Mouse (Mus musculus) large intestine, adult 2 months (tissue): Measurements from ENCODE around the gene Lipt1. TPM values are rescaled to one million over a fixed set of nuclear protein-coding genes. Genes with fewer than 3 reads are reported as not detected.

Experiments
- DNase-seq: peaks from one replicate; pipeline ENCODE4 v3.0.0-alpha.2; 2012; ENCODE audit warnings: low read depth, low spot score
- WGBS: fragments of 180-500 bp; shearing (Covaris S2); methylation state at CpG from one replicate; pipeline ENCODE4 v1.1.7; 2018; 5-methylcytosine and 5-hydroxymethylcytosine counted together
- polyA plus RNA-seq: library from polyadenylated mRNA; depleted of rRNA; stranded (reverse); fragments of >200 nt; gene quantifications from 2 replicates; pipeline ENCODE4 v1.2.3, GENCODE M21; 2012; rRNA removed

The Lipt1 gene
- 1.9 and 2.1 TPM in 2 replicates for polyA plus RNA-seq

GRCm38 (mm10) chr1:37871704-37872103, at the start of gene Lipt1:
TSS of gene Lipt1 (plus strand) at chr1:37871738.
- WGBS, result 9% methylated on average over 7 of the region's 7 CpGs
- DNase-seq, result no peak

GRCm38 (mm10) chr1:37831681-37832080, 39.9 kb upstream of the Lipt1 start:
- WGBS, result 75% methylated on average over 2 of the region's 2 CpGs
- no peak for DNase-seq

- no peak for DNase-seq
- WGBS, result 34% methylated on average over 8 of the region's 8 CpGs
Measured at GRCm38 (mm10) chr1:37846878-37847277, 24.7 kb upstream of the Lipt1 start.

GRCm38 (mm10) chr1:37850696-37851095, 20.8 kb upstream of the Lipt1 start:
- 68% methylated on average over 2 of the region's 2 CpGs for WGBS
- no peak for DNase-seq

- peak; percentile 94 for DNase-seq
- 1% methylated on average over 90 of the region's 90 CpGs for WGBS
Measured at GRCm38 (mm10) chr1:37864511-37865400, 6.8 kb upstream of the Lipt1 start.

GRCm38 (mm10) chr1:37865401-37866215, 5.9 kb upstream of the Lipt1 start:
- WGBS, result 7% methylated on average over 23 of the region's 23 CpGs
- DNase-seq, result no peak

- DNase-seq, result no peak
- 56% methylated on average over 6 of the region's 6 CpGs for WGBS
Measured at GRCm38 (mm10) chr1:37866286-37866685, 5.3 kb upstream of the Lipt1 start, which contains the start of gene Tsga10. TSS of gene Tsga10 (minus strand) at chr1:37866429.

- 81% methylated on average over 1 of the region's 1 CpGs for WGBS
- no peak for DNase-seq
Measured at GRCm38 (mm10) chr1:37867056-37867455, 4.5 kb upstream of the Lipt1 start.

- 63% methylated on average over 10 of the region's 10 CpGs for WGBS
- no peak for DNase-seq
Measured at GRCm38 (mm10) chr1:37867684-37868322, 3.7 kb upstream of the Lipt1 start.

- DNase-seq, result no peak
- WGBS, result 56% methylated on average over 10 of the region's 10 CpGs
Measured at GRCm38 (mm10) chr1:37868640-37869039, 2.9 kb upstream of the Lipt1 start.

GRCm38 (mm10) chr1:37869362-37869761, 2.2 kb upstream of the Lipt1 start:
- 47% methylated on average over 2 of the region's 2 CpGs for WGBS
- DNase-seq, result no peak

- WGBS, result 2% methylated on average over 33 of the region's 33 CpGs
- DNase-seq, result no peak
Measured at GRCm38 (mm10) chr1:37872131-37873067, 861 bp downstream of the Lipt1 start.

- no peak for DNase-seq
- WGBS, result 44% methylated on average over 4 of the region's 4 CpGs
Measured at GRCm38 (mm10) chr1:37873157-37873556, 1.6 kb downstream of the Lipt1 start.

- DNase-seq, result no peak
- WGBS, result 93% methylated on average over 13 of the region's 13 CpGs
Measured at GRCm38 (mm10) chr1:37877736-37878460, 6.4 kb downstream of the Lipt1 start.

GRCm38 (mm10) chr1:37883411-37883810, 11.9 kb downstream of the Lipt1 start:
- DNase-seq, result no peak
- 67% methylated on average over 4 of the region's 4 CpGs for WGBS

- 68% methylated on average over 4 of the region's 4 CpGs for WGBS
- DNase-seq, result no peak
Measured at GRCm38 (mm10) chr1:37884451-37884850, 12.9 kb downstream of the Lipt1 start.

- DNase-seq, result no peak
- 79% methylated on average over 7 of the region's 7 CpGs for WGBS
Measured at GRCm38 (mm10) chr1:37889206-37889605, 17.7 kb downstream of the Lipt1 start.

- peak; percentile 85 for DNase-seq
Measured at GRCm38 (mm10) chr1:37890025-37890652, 18.6 kb downstream of the Lipt1 start, which contains the start of the genes Mitd1 and Mrpl30. TSS of gene Mitd1 (minus strand) at chr1:37890411. TSS of gene Mrpl30 (plus strand) at chr1:37890477.

More at GRCm38 (mm10) chr1:37890025-37890652, 18.6 kb downstream of the Lipt1 start, which contains the start of the genes Mitd1 and Mrpl30:
- WGBS, result under 1% methylated on average over 41 of the region's 41 CpGs
